Mouse (Mus musculus) brain, embryonic 18.5 days (tissue): ENCODE results near the gene Rftn1.
"Not testable (repeated sequence)": the region's sequence is repeated elsewhere in the genome, so short reads cannot be mapped to it uniquely, and the experiment has no call there.

ENCODE experiments used
- DNase-seq: peaks from one replicate; pipeline ENCODE4 v3.0.0-alpha.2; 2012; ENCODE audit warnings: low read depth, low spot score

The Rftn1 gene

GRCm38 (mm10) chr17:50127045-50127813 is 63.2 kb downstream of the Rftn1 start:
- DNase-seq, result no peak

GRCm38 (mm10) chr17:50126545-50126944 is 63.9 kb downstream of the Rftn1 start:
- no peak for DNase-seq

GRCm38 (mm10) chr17:50125900-50126299 is 64.6 kb downstream of the Rftn1 start:
- no peak for DNase-seq

GRCm38 (mm10) chr17:50125245-50125798 is 65.2 kb downstream of the Rftn1 start:
- no peak for DNase-seq

GRCm38 (mm10) chr17:50124708-50125107 is 65.8 kb downstream of the Rftn1 start:
- no peak for DNase-seq

- no peak for DNase-seq
These were observed 67.9 kb downstream of the Rftn1 start for GRCm38 (mm10) chr17:50122555-50122954.

GRCm38 (mm10) chr17:50120098-50120497 is 70.4 kb downstream of the Rftn1 start:
- DNase-seq, result no peak

GRCm38 (mm10) chr17:50117461-50117860 is 73.0 kb downstream of the Rftn1 start:
- DNase-seq, result no peak

- no peak for DNase-seq
These were observed 73.5 kb downstream of the Rftn1 start for GRCm38 (mm10) chr17:50116980-50117379.

GRCm38 (mm10) chr17:50116401-50116800 is 74.1 kb downstream of the Rftn1 start:
- not testable (repeated sequence) for DNase-seq

- not testable (repeated sequence) for DNase-seq
These were observed 74.8 kb downstream of the Rftn1 start for GRCm38 (mm10) chr17:50115716-50116115.

GRCm38 (mm10) chr17:50114659-50115058 is 75.8 kb downstream of the Rftn1 start:
- peak; percentile 26 for DNase-seq

- DNase-seq, result no peak
These were observed 79.6 kb downstream of the Rftn1 start for GRCm38 (mm10) chr17:50110650-50111415.

- DNase-seq, result no peak
These were observed 83.7 kb downstream of the Rftn1 start for GRCm38 (mm10) chr17:50106811-50107210.

- no peak for DNase-seq
These were observed 86.3 kb downstream of the Rftn1 start for GRCm38 (mm10) chr17:50104131-50104530.

GRCm38 (mm10) chr17:50101416-50101815 is 89.1 kb downstream of the Rftn1 start:
- no peak for DNase-seq

- no peak for DNase-seq
These were observed 90.4 kb downstream of the Rftn1 start for GRCm38 (mm10) chr17:50100070-50100469.

GRCm38 (mm10) chr17:50099378-50099777 is 91.1 kb downstream of the Rftn1 start:
- DNase-seq, result no peak

- DNase-seq, result no peak
These were observed 92.2 kb downstream of the Rftn1 start for GRCm38 (mm10) chr17:50098297-50098696.

GRCm38 (mm10) chr17:50097831-50098230 is 92.6 kb downstream of the Rftn1 start:
- DNase-seq, result no peak

- DNase-seq, result no peak
These were observed 94.2 kb downstream of the Rftn1 start for GRCm38 (mm10) chr17:50096305-50096704.

GRCm38 (mm10) chr17:50094596-50094995 is 95.9 kb downstream of the Rftn1 start:
- DNase-seq, result no peak

- no peak for DNase-seq
These were observed 96.4 kb downstream of the Rftn1 start for GRCm38 (mm10) chr17:50094077-50094476.
